Mouse (Mus musculus) monocyte, adult 2 months (primary cell): Measurements from ENCODE around the gene Efemp2.

Experiments used
- DNase-seq, 2 experiments: peaks; one replicate each; pipeline ENCODE4 v3.0.0; 2022; ENCODE audit warnings: low spot score in 2 of 2, low read depth in 1 of 2

The Efemp2 gene

GRCm38 (mm10) chr19:5473720-5474119 lies at the start of gene Efemp2:
Gene Efemp2, plus strand, starts transcription at chr19:5473954.
- DNase-seq = no peak

- no peak for DNase-seq
These were observed 49.5 kb upstream of the Efemp2 start for GRCm38 (mm10) chr19:5424092-5424781.

GRCm38 (mm10) chr19:5424782-5425741 lies 48.7 kb upstream of the Efemp2 start, which contains the start of the genes Drap1 and AI837181:
Gene Drap1, minus strand, starts transcription at chr19:5424979.
Gene AI837181, plus strand, starts transcription at chr19:5425144.
- peak; percentile 63 to 84 for DNase-seq

GRCm38 (mm10) chr19:5425906-5426565 lies 47.7 kb upstream of the Efemp2 start:
- DNase-seq = no peak

GRCm38 (mm10) chr19:5426640-5427290 lies 47.0 kb upstream of the Efemp2 start:
- no peak for DNase-seq

- DNase-seq = no peak
These were observed 45.7 kb upstream of the Efemp2 start for GRCm38 (mm10) chr19:5428083-5428482.

GRCm38 (mm10) chr19:5429219-5429618 lies 44.5 kb upstream of the Efemp2 start:
- no peak for DNase-seq

- no peak for DNase-seq
These were observed 43.9 kb upstream of the Efemp2 start for GRCm38 (mm10) chr19:5429806-5430205.

- no peak for DNase-seq
These were observed 43.3 kb upstream of the Efemp2 start for GRCm38 (mm10) chr19:5430408-5430807.

GRCm38 (mm10) chr19:5431911-5432464 lies 41.8 kb upstream of the Efemp2 start:
- no peak for DNase-seq

- DNase-seq = no peak
These were observed 40.5 kb upstream of the Efemp2 start for GRCm38 (mm10) chr19:5432992-5433852.

GRCm38 (mm10) chr19:5433951-5434350 lies 39.8 kb upstream of the Efemp2 start:
- no peak for DNase-seq

GRCm38 (mm10) chr19:5444371-5444908 lies 29.3 kb upstream of the Efemp2 start:
- no peak for DNase-seq

GRCm38 (mm10) chr19:5444954-5445353 lies 28.8 kb upstream of the Efemp2 start:
- DNase-seq = no peak

GRCm38 (mm10) chr19:5445747-5446146 lies 28.0 kb upstream of the Efemp2 start:
- no peak for DNase-seq

GRCm38 (mm10) chr19:5447515-5448353 lies 26.0 kb upstream of the Efemp2 start, which contains the start of gene Fosl1:
Gene Fosl1, plus strand, starts transcription at chr19:5447547.
- DNase-seq = peak in 1 of 2 experiments; percentile 57

- DNase-seq = no peak
These were observed 25.2 kb upstream of the Efemp2 start for GRCm38 (mm10) chr19:5448354-5449150.

GRCm38 (mm10) chr19:5449673-5450072 lies 24.1 kb upstream of the Efemp2 start:
- DNase-seq = no peak
